Mouse (Mus musculus): ENCODE measurements around the gene Sel1l3.

GRCm38 (mm10) chr5:53194841-53195240 is 18.9 kb downstream of the Sel1l3 start:
- no peak for TF ChIP-seq HCFC1 (IDR thresholded peaks at IDR 0.05; ENCODE audit: low read depth, low read length)
- TF ChIP-seq NELFE (IDR thresholded peaks at IDR 0.05; ENCODE audit: low read depth, low read length), result no peak
- TF ChIP-seq POLR2AphosphoS2 (IDR thresholded peaks at IDR 0.05; ENCODE audit: low read length), result no peak

All from MEL (cell line).